Mouse (Mus musculus) hindbrain, postnatal 0 days (tissue): ENCODE results near the gene Borcs7. TPM values are rescaled to one million over a fixed set of nuclear protein-coding genes. Genes with fewer than 3 reads are reported as not detected.

Experiments used
- ATAC-seq: fragments of 200-750 bp; cut with Nextera tagmentation; 2 replicates; pipeline ENCODE4 v1.8.0; 2017; ENCODE audit warnings: mild to moderate bottlenecking, moderate TSS enrichment, moderate library complexity
- DNase-seq: peaks from one replicate; pipeline ENCODE4 v3.0.0-alpha.2; 2015; ENCODE audit warnings: low spot score
- H3K27ac ChIP-seq: fragments of 300-500 bp; sonication (generic); 2 replicates; pipeline ENCODE4 v1.5.1; 2014; ENCODE audit warnings: mild to moderate bottlenecking
- H3K27me3 ChIP-seq: fragments of 300-500 bp; sonication (generic); 2 replicates; pipeline ENCODE4 v1.6.1; 2014; ENCODE audit warnings: low read length, mixed read lengths; ENCODE audit not compliant: insufficient read depth
- H3K36me3 ChIP-seq: fragments of 300-500 bp; sonication (generic); 2 replicates; pipeline ENCODE4 v1.6.1; 2014; ENCODE audit warnings: low read length, mixed read lengths; ENCODE audit not compliant: insufficient read depth
- H3K4me1 ChIP-seq: fragments of 300-500 bp; sonication (generic); 2 replicates; pipeline ENCODE4 v1.6.1; 2014; ENCODE audit warnings: antibody characterized with exemption, low read length, mixed read lengths; ENCODE audit not compliant: insufficient read depth
- H3K4me2 ChIP-seq: fragments of 300-500 bp; sonication (generic); 2 replicates; pipeline ENCODE4 v1.6.1; 2014; ENCODE audit warnings: low read depth, mild to moderate bottlenecking, low read length, moderate library complexity, mixed read lengths
- H3K4me3 ChIP-seq: fragments of 300-500 bp; sonication (generic); 2 replicates; pipeline ENCODE4 v1.5.1; 2014; ENCODE audit warnings: low read length
- H3K9ac ChIP-seq: fragments of 300-500 bp; sonication (generic); replicated peaks from 2 replicates; pipeline ENCODE4 v1.6.1; 2014; ENCODE audit warnings: mild to moderate bottlenecking, low read length, moderate library complexity, mixed read lengths
- H3K9me3 ChIP-seq: fragments of 300-500 bp; sonication (generic); 2 replicates; pipeline ENCODE4 v1.6.1; 2016; ENCODE audit warnings: low read length, mixed read lengths
- CTCF ChIP-seq: IDR thresholded peaks from 2 replicates; pipeline ENCODE4 v1.5.1; 2016; ENCODE audit warnings: antibody characterized with exemption, control low read depth, low read depth
- WGBS: fragments of 180-500 bp; shearing (Covaris S2); extraction: QIAGEN DNeasy Blood & Tissue Kit; methylation state at CpG from one replicate; pipeline ENCODE4 v1.1.7; 2014; 5-methylcytosine and 5-hydroxymethylcytosine counted together
- polyA plus RNA-seq: library from polyadenylated mRNA; unstranded; fragments of >200 nt; fragmentation: Nextera tagmentation; extraction: Ambion mirVana; gene quantifications from 2 replicates; pipeline ENCODE4 v1.2.1, GENCODE M21; 2015
- total RNA-seq: library from RNA; depleted of rRNA; stranded (reverse); fragments of >200 nt; gene quantifications from 2 replicates; pipeline ENCODE4 v1.2.3, GENCODE M21; 2014; rRNA removed

The Borcs7 gene
- 9.3 and 11.2 TPM in 2 replicates for total RNA-seq
- 37.1 and 38.9 TPM in 2 replicates for polyA plus RNA-seq

- peak within 1 kb of the TSS; percentile 72 for H3K4me3 ChIP-seq
- TF ChIP-seq CTCF: no peak
- no peaks in the 10 kb centered on the region for H3K9me3 ChIP-seq
- peaks cover under 1% of the 10 kb centered on the region; the same call in 1 of the 2 replicates for H3K36me3 ChIP-seq
- 2% methylated on average over 44 of the region's 44 CpGs for WGBS
- ATAC-seq (peak; percentile 96), DNase-seq (peak; percentile 95)
- peak within 1 kb of the TSS; percentile 76 for H3K9ac ChIP-seq
- H3K27ac ChIP-seq: peak within 1 kb of the TSS; percentile 91
- no peaks in the 10 kb centered on the region for H3K27me3 ChIP-seq
- H3K4me2 ChIP-seq: peak within 1 kb of the TSS; percentile 67
- peaks cover 6% of the 10 kb centered on the region for H3K4me1 ChIP-seq
These were observed at the start of gene Borcs7 for GRCm38 (mm10) chr19:46689460-46690372. Borcs7 (plus strand) TSS chr19:46689906.

DNA sequence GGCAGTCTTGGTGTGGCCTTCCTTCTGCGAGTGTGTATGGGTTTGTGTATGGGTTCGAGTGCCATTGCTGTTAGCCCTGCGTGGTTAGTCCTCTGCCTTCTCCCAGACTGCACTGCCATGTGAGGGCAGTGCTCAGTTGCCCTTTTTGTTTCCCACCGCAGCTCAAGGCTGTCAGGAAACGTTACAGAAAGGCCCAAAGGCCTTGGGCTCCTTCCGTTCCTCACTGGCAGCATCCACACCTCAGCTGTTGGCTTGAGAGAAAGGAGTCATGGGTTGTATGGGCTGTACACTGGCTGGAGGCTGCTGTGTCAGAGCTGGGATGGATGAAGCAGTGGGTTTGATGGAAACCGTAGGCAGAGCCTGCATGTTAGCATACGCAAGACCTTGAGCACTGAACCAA, 48.9 kb upstream of the Borcs7 start:
- ATAC-seq: no peak
- Histone ChIP-seq H3K4me2 (no peak overlapping the region), H3K27ac (peak overlapping the region; percentile 74; the same call in 1 of the 2 replicates), H3K4me1 (peaks cover 33% of the 10 kb centered on the region), H3K4me3 (no peak overlapping the region), H3K27me3 (no peaks in the 10 kb centered on the region), H3K9me3 (no peaks in the 10 kb centered on the region), H3K36me3 (no peaks in the 10 kb centered on the region; the same call in 1 of the 2 replicates), H3K9ac (no peak overlapping the region)
- WGBS: 87% methylated on average over 8 of the region's 8 CpGs
- TF ChIP-seq CTCF: no peak
- DNase-seq: no peak

GRCm38 (mm10) chr19:46641420-46642085, 48.2 kb upstream of the Borcs7 start:
- Histone ChIP-seq H3K4me3 (no peak overlapping the region), H3K36me3 (no peaks in the 10 kb centered on the region; the same call in 1 of the 2 replicates), H3K27ac (peak overlapping the region; percentile 74), H3K9me3 (no peaks in the 10 kb centered on the region), H3K27me3 (no peaks in the 10 kb centered on the region), H3K4me2 (0 out of 2 replicates have a peak overlapping the region, but pooled peaks have one; percentile 4), H3K9ac (no peak overlapping the region), H3K4me1 (peaks cover 33% of the 10 kb centered on the region)
- DNase-seq (peak; percentile 53), ATAC-seq (peak; percentile 69)
- 46% methylated on average over 19 of the region's 19 CpGs for WGBS
- TF ChIP-seq CTCF: no peak

GRCm38 (mm10) chr19:46642136-46642753, 47.5 kb upstream of the Borcs7 start:
- H3K27me3 ChIP-seq: no peaks in the 10 kb centered on the region
- H3K9me3 ChIP-seq: no peaks in the 10 kb centered on the region
- H3K4me3 ChIP-seq: no peak overlapping the region
- no peaks in the 10 kb centered on the region; the same call in 1 of the 2 replicates for H3K36me3 ChIP-seq
- no peak overlapping the region for H3K9ac ChIP-seq
- DNase-seq: no peak
- WGBS: 60% methylated on average over 22 of the region's 22 CpGs
- no peak for TF ChIP-seq CTCF
- no peak overlapping the region for H3K4me2 ChIP-seq
- no peak for ATAC-seq
- H3K27ac ChIP-seq: peak overlapping the region; percentile 74
- H3K4me1 ChIP-seq: peaks cover 36% of the 10 kb centered on the region

GRCm38 (mm10) chr19:46643236-46643635, 46.5 kb upstream of the Borcs7 start:
- peak overlapping the region; percentile 41; the same call in 1 of the 2 replicates for H3K27ac ChIP-seq
- no peaks in the 10 kb centered on the region; the same call in 1 of the 2 replicates for H3K36me3 ChIP-seq
- H3K4me1 ChIP-seq: peaks cover 36% of the 10 kb centered on the region
- TF ChIP-seq CTCF: no peak
- H3K27me3 ChIP-seq: no peaks in the 10 kb centered on the region
- H3K9ac ChIP-seq: no peak overlapping the region
- no peak for ATAC-seq
- 48% methylated on average over 5 of the region's 5 CpGs for WGBS
- no peaks in the 10 kb centered on the region for H3K9me3 ChIP-seq
- no peak for DNase-seq
- H3K4me2 ChIP-seq: no peak overlapping the region
- H3K4me3 ChIP-seq: no peak overlapping the region

DNA sequence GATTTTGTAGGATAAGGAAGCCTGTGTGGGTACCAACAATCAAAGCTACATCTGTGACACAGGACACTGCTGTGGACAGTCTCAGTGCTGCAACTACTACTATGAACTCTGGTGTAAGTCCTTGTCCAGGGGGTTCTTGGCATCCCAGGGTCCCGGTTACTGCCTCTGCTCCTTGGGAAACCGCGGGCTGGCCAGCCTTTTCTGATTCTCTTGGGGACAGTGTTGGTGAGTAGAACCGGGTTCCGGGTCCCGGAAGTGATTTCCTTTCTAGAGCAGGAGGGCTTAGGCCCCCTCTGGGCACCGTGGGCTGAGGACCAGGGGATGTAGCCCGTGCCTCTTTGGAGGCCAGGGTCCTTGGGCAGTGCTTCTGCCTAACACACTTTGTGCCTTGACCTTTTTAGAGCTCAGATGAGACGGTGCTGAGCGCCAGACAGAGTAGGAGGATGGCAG, 45.3 kb upstream of the Borcs7 start:
- ATAC-seq (0 out of 2 replicates have a peak, but pooled peaks have one; percentile 33), DNase-seq (no peak)
- H3K27ac ChIP-seq: peak overlapping the region; percentile 63; the same call in 1 of the 2 replicates
- 67% methylated on average over 10 of the region's 10 CpGs for WGBS
- H3K36me3 ChIP-seq: no peaks in the 10 kb centered on the region; the same call in 1 of the 2 replicates
- H3K4me1 ChIP-seq: peaks cover 36% of the 10 kb centered on the region
- no peak overlapping the region for H3K4me2 ChIP-seq
- TF ChIP-seq CTCF: no peak
- H3K4me3 ChIP-seq: no peak overlapping the region
- H3K27me3 ChIP-seq: no peaks in the 10 kb centered on the region
- no peak overlapping the region; the same call in 1 of the 2 replicates for H3K9ac ChIP-seq
- H3K9me3 ChIP-seq: no peaks in the 10 kb centered on the region
